Mouse (Mus musculus): ENCODE measurements at regions not wholly inside any gene's neighbourhood (a gene's known extent, or its start where the extent isn't known, plus 50 kb on each side); places are given as distances from the start of the nearest gene placed in this dataset.
A peak's percentile ranks its signal among the peaks of the same experiment; 100 is the strongest.

GRCm38 (mm10) chr3:49686182-49686895 lies 70.8 kb downstream of the Pcdh18 start:
- DNase-seq: no peak

- DNase-seq: no peak
These were observed 82.2 kb downstream of the Pcdh18 start for GRCm38 (mm10) chr3:49674921-49675320.

GRCm38 (mm10) chr3:49672685-49673184 lies 84.4 kb downstream of the Pcdh18 start:
- peak in 1 of 2 experiments; percentile 11 for DNase-seq

- DNase-seq: peak; percentile 57 to 69
These were observed 89.4 kb downstream of the Pcdh18 start for GRCm38 (mm10) chr3:49667543-49668338.

- DNase-seq: peak in 1 of 2 experiments; percentile 4
These were observed 90.6 kb downstream of the Pcdh18 start for GRCm38 (mm10) chr3:49666516-49666915.

- DNase-seq: peak in 1 of 2 experiments; percentile 11
These were observed 108.3 kb downstream of the Pcdh18 start for GRCm38 (mm10) chr3:49648895-49649175.

- DNase-seq: peak; percentile 13 to 47
These were observed 108.9 kb downstream of the Pcdh18 start for GRCm38 (mm10) chr3:49648040-49648894.

GRCm38 (mm10) chr3:49644993-49645392 lies 112.1 kb downstream of the Pcdh18 start:
- peak; percentile 37 to 38 for DNase-seq

GRCm38 (mm10) chr3:49643871-49644270 lies 113.3 kb downstream of the Pcdh18 start:
- DNase-seq: no peak

- peak; percentile 78 to 87 for DNase-seq
These were observed 115.0 kb downstream of the Pcdh18 start for GRCm38 (mm10) chr3:49641966-49642758.

- peak; percentile 9 to 35 for DNase-seq
These were observed 115.7 kb downstream of the Pcdh18 start for GRCm38 (mm10) chr3:49641411-49641810.

GRCm38 (mm10) chr3:49638601-49639000 lies 118.5 kb downstream of the Pcdh18 start:
- DNase-seq: no peak

GRCm38 (mm10) chr3:49636676-49637075 lies 120.4 kb downstream of the Pcdh18 start:
- no peak for DNase-seq

GRCm38 (mm10) chr3:49592706-49593451 lies 164.2 kb downstream of the Pcdh18 start:
- no peak for DNase-seq

- no peak for DNase-seq
These were observed 166.9 kb downstream of the Pcdh18 start for GRCm38 (mm10) chr3:49590234-49590633.

GRCm38 (mm10) chr3:49586531-49587168 lies 170.5 kb downstream of the Pcdh18 start:
- DNase-seq: no peak

GRCm38 (mm10) chr3:49585962-49586361 lies 171.2 kb downstream of the Pcdh18 start:
- DNase-seq: peak; percentile 8 to 29

- no peak for DNase-seq
These were observed 190.1 kb downstream of the Pcdh18 start for GRCm38 (mm10) chr3:49566769-49567729.

GRCm38 (mm10) chr3:49527642-49528041 lies 229.5 kb downstream of the Pcdh18 start:
- DNase-seq: no peak

All from heart, adult 18-20 months (tissue).